Mouse (Mus musculus) stomach, embryonic 14.5 days (tissue): ENCODE data around the gene Oas1f. TPM values are rescaled to one million over a fixed set of nuclear protein-coding genes. Genes with fewer than 3 reads are reported as not detected.
"Not testable (repeated sequence)": the region's sequence is repeated elsewhere in the genome, so short reads cannot be mapped to it uniquely, and the experiment has no call there.

Experiments
- ATAC-seq: fragments of 200-750 bp; cut with Nextera tagmentation; 2 replicates; pipeline ENCODE4 v1.8.0; 2017; ENCODE audit warnings: low read depth, moderate TSS enrichment; ENCODE audit not compliant: insufficient number of reproducible peaks, insufficient read depth, low FRiP score
- H3K27ac ChIP-seq: fragments of 300-500 bp; sonication (generic); 2 replicates; pipeline ENCODE4 v1.5.1; 2014; ENCODE audit warnings: mild to moderate bottlenecking, low read length, moderate library complexity, mixed read lengths
- H3K27me3 ChIP-seq: fragments of 300-500 bp; sonication (generic); 2 replicates; pipeline ENCODE4 v1.6.1; 2014; ENCODE audit warnings: low read length, control low read depth, mixed read lengths; ENCODE audit not compliant: control insufficient read depth, insufficient read depth
- H3K36me3 ChIP-seq: fragments of 300-500 bp; sonication (generic); 2 replicates; pipeline ENCODE4 v1.6.1; 2014; ENCODE audit warnings: mild to moderate bottlenecking, control low read depth, low read length, moderate library complexity, mixed read lengths; ENCODE audit not compliant: control insufficient read depth, insufficient read depth
- H3K4me1 ChIP-seq: fragments of 300-500 bp; sonication (generic); 2 replicates; pipeline ENCODE4 v1.6.1; 2014; ENCODE audit warnings: low read length, control low read depth, mixed read lengths; ENCODE audit not compliant: control insufficient read depth, insufficient read depth
- H3K4me2 ChIP-seq: fragments of 300-500 bp; sonication (generic); replicated peaks from 2 replicates; pipeline ENCODE4 v1.6.1; 2014; ENCODE audit warnings: low read depth, low read length, control low read depth
- H3K4me3 ChIP-seq: fragments of 300-500 bp; sonication (generic); 2 replicates; pipeline ENCODE4 v1.5.1; 2014; ENCODE audit warnings: low read depth, low read length, control low read depth
- H3K9ac ChIP-seq: fragments of 300-500 bp; sonication (generic); replicated peaks from 2 replicates; pipeline ENCODE4 v1.6.1; 2014; ENCODE audit warnings: low read depth, mild to moderate bottlenecking, control low read depth, low read length, moderate library complexity, mixed read lengths
- H3K9me3 ChIP-seq: fragments of 300-500 bp; sonication (generic); 2 replicates; pipeline ENCODE4 v1.6.1; 2016; ENCODE audit warnings: low read depth, low read length, control low read depth; ENCODE audit not compliant: control insufficient read depth
- WGBS: fragments of 180-500 bp; shearing (Covaris S2); extraction: QIAGEN DNeasy Blood & Tissue Kit; methylation state at CpG from one replicate; pipeline ENCODE4 v1.1.7; 2014; 5-methylcytosine and 5-hydroxymethylcytosine counted together
- polyA plus RNA-seq: library from polyadenylated mRNA; unstranded; fragments of >200 nt; fragmentation: Nextera tagmentation; extraction: Ambion mirVana; gene quantifications from 2 replicates; pipeline ENCODE4 v1.2.1, GENCODE M21; 2014

Oas1f gene
- polyA plus RNA-seq, 1 experiment from 2014 or later, result 0.35 TPM

DNA sequence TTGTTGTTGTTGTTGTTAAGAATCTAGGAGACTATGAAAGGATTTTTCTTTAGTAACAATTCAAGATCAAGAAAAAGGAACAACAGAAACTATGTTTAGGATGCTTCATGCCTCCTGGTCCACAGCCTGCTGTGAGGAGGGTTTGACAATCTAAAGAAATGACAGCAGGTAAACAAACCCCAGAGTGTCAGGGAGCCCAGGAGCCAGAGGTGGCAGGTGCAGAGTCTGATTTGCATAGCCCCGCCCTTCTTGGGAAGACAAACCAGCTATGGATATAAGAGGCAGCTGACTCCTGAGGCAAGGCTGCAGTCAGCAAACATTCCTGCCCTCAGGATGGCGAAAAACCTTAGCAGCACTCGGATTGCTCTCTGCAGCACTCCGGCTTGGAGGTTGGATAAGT is 14.0 kb downstream of the Oas1f start, which contains the start of gene Oas1h:
Oas1h (plus strand) TSS at position 301 of the 400 bp plus-strand sequence.
- Histone ChIP-seq H3K4me2 (no peak within 1 kb of the TSS), H3K4me1 (no peaks in the 10 kb centered on the region), H3K36me3 (no peaks in the 10 kb centered on the region), H3K27me3 (no peaks in the 10 kb centered on the region), H3K27ac (no peak within 1 kb of the TSS), H3K4me3 (no peak within 1 kb of the TSS), H3K9ac (no peak within 1 kb of the TSS), H3K9me3 (no peaks in the 10 kb centered on the region)
- ATAC-seq, result no peak
- WGBS, result 36% methylated on average over 4 of the region's 4 CpGs

GRCm38 (mm10) chr5:120865336-120865860 is 18.2 kb downstream of the Oas1f start:
- WGBS, result 80% methylated on average over 3 of the region's 3 CpGs
- Histone ChIP-seq H3K4me3 (no peak overlapping the region), H3K9me3 (no peaks in the 10 kb centered on the region), H3K4me2 (no peak overlapping the region), H3K9ac (no peak overlapping the region), H3K4me1 (no peaks in the 10 kb centered on the region), H3K27ac (no peak overlapping the region), H3K27me3 (no peaks in the 10 kb centered on the region), H3K36me3 (no peaks in the 10 kb centered on the region)
- ATAC-seq, result no peak

GRCm38 (mm10) chr5:120869436-120870015 is 22.4 kb downstream of the Oas1f start:
- ATAC-seq, result no peak
- Histone ChIP-seq H3K9me3 (no peaks in the 10 kb centered on the region), H3K36me3 (no peaks in the 10 kb centered on the region), H3K27me3 (no peaks in the 10 kb centered on the region), H3K9ac (no peak overlapping the region), H3K4me1 (no peaks in the 10 kb centered on the region), H3K27ac (no peak overlapping the region), H3K4me3 (no peak overlapping the region), H3K4me2 (no peak overlapping the region)
- 80% methylated on average over 7 of the region's 7 CpGs for WGBS

DNA sequence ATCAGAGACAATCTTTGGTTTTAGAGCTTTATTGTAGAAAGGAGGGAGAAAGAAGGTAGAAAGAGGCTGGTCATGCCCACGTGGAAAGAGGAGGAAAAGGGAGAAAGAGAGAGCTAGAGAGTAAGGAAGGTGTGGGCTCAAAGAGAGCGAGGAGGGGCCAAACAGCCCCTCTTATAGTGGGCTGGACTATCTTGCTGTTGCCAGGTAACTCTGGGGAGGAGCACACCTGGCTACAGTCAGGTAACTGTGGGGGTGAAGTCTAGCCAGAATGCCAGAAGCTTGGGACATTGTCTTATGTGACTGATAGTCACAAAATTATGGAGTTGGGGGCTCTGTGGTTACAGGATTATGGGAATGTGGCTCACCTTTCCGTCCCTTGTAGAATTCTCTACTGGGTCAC is 22.9 kb downstream of the Oas1f start:
- ATAC-seq, result no peak
- no peaks in the 10 kb centered on the region for H3K27me3 ChIP-seq
- no peaks in the 10 kb centered on the region for H3K9me3 ChIP-seq
- no peak overlapping the region for H3K27ac ChIP-seq
- H3K4me2 ChIP-seq, result no peak overlapping the region
- H3K36me3 ChIP-seq, result no peaks in the 10 kb centered on the region
- 52% methylated on average over 3 of the region's 3 CpGs for WGBS
- no peak overlapping the region for H3K9ac ChIP-seq
- H3K4me1 ChIP-seq, result no peaks in the 10 kb centered on the region
- H3K4me3 ChIP-seq, result no peak overlapping the region

DNA sequence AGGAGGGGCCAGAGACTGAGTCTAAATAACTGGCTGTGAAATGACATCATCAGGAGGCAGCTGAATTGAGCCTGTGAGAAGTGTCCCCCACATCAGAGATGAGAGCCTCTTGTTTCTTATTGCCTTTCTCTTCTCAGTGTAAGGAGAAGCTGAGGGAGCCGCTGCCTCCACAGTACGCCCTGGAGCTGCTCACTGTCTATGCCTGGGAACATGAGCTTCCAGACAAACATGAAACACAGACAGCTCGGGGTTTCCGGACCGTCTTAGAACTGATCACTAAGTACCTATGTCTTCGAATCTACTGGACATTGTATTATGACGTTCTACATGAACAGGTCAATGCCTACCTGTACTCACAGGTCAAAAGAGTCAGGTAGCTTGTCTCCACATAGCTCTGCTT is 23.6 kb downstream of the Oas1f start:
- no peak overlapping the region for H3K4me2 ChIP-seq
- no peaks in the 10 kb centered on the region for H3K27me3 ChIP-seq
- H3K9ac ChIP-seq, result no peak overlapping the region
- no peaks in the 10 kb centered on the region for H3K9me3 ChIP-seq
- H3K4me3 ChIP-seq, result no peak overlapping the region
- no peaks in the 10 kb centered on the region for H3K36me3 ChIP-seq
- WGBS, result 79% methylated on average over 7 of the region's 7 CpGs
- no peak for ATAC-seq
- H3K4me1 ChIP-seq, result no peaks in the 10 kb centered on the region
- H3K27ac ChIP-seq, result no peak overlapping the region

DNA sequence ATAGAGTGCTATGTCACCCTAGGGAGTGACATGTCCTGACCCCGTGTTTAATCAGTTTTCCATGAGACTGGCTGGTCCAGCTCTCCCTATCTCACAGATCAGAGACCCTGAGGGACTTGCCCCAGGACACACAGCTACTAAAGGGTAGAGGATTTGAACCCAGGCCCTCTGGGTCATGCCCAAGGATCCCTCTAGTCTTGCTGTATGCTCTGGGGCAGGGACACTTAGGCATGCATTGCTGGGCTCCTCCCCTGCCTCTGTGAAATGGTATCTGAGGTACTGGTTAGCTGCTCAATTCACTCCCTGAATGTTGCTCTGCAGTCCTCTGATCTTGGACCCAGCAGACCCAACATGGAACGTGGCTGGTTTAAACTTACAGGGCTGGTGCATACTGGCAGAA is 24.3 kb downstream of the Oas1f start:
- H3K4me1 ChIP-seq, result no peaks in the 10 kb centered on the region
- no peak for ATAC-seq
- WGBS, result 46% methylated on average over 2 of the region's 2 CpGs
- no peak overlapping the region for H3K27ac ChIP-seq
- no peak overlapping the region for H3K9ac ChIP-seq
- no peaks in the 10 kb centered on the region for H3K9me3 ChIP-seq
- no peaks in the 10 kb centered on the region for H3K36me3 ChIP-seq
- H3K27me3 ChIP-seq, result no peaks in the 10 kb centered on the region
- no peak overlapping the region for H3K4me2 ChIP-seq
- H3K4me3 ChIP-seq, result no peak overlapping the region

DNA sequence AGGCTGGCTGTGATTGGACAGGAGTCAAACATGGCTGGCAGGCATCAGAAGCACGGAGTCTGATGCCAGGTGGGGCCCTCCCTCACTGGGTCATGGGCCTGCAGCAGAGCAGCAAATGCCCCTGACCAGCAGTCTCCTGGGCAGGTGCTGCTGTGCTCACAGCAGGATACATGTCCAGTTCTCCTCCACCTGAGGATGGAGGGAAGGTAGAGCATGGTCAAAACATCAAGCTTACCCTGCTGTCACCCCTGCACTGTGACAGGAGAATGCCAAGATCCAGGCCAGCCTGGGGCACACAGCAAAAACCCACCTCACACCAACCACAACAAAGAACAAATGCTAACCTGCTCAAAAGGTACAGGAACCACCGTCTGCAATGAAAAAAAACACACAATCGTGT is 29.7 kb downstream of the Oas1f start:
- not testable (repeated sequence) for H3K27me3 ChIP-seq, H3K4me1 ChIP-seq, H3K27ac ChIP-seq, H3K9ac ChIP-seq, H3K4me2 ChIP-seq, H3K4me3 ChIP-seq, ATAC-seq, H3K36me3 ChIP-seq, H3K9me3 ChIP-seq
- WGBS, result 63% methylated on average over 2 of the region's 3 CpGs

DNA sequence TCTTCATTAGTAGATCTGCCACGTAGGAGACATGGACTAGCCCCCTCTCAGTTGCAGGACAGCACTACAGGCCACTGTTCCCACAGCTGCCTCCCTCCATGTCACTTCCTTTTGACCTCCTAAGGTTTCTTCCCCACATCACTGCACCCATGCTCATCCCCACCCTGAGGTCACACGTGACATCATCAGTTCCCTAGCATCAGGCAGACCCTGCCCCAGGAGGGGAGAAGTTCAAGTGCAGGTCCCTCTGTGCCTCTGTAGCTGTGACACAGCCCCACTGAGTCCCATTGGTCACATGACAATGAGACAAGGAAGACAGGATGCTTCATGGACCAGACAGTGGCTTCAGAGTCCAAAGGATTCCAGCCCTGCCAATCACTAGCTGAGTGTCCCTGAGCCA is 30.2 kb downstream of the Oas1f start:
- 69% methylated on average over 2 of the region's 2 CpGs for WGBS
- H3K4me3 ChIP-seq, H3K36me3 ChIP-seq, H3K4me1 ChIP-seq, H3K4me2 ChIP-seq, H3K9me3 ChIP-seq, H3K27ac ChIP-seq, ATAC-seq, H3K27me3 ChIP-seq, H3K9ac ChIP-seq: not testable (repeated sequence)

GRCm38 (mm10) chr5:120878803-120879202 is 31.6 kb downstream of the Oas1f start:
- not testable (repeated sequence) for H3K4me3 ChIP-seq, ATAC-seq, H3K9ac ChIP-seq, H3K4me2 ChIP-seq, H3K9me3 ChIP-seq, H3K36me3 ChIP-seq, H3K27ac ChIP-seq, H3K27me3 ChIP-seq, H3K4me1 ChIP-seq
- 57% methylated on average over 2 of the region's 2 CpGs for WGBS
